Mouse (Mus musculus): Measurements from ENCODE around the gene Hoxa5.

Hoxa5 gene

GRCm38 (mm10) chr6:52178918-52179665 lies 25.3 kb downstream of the Hoxa5 start:
- DNase-seq (ENCODE audit: low spot score): no peak

DNA sequence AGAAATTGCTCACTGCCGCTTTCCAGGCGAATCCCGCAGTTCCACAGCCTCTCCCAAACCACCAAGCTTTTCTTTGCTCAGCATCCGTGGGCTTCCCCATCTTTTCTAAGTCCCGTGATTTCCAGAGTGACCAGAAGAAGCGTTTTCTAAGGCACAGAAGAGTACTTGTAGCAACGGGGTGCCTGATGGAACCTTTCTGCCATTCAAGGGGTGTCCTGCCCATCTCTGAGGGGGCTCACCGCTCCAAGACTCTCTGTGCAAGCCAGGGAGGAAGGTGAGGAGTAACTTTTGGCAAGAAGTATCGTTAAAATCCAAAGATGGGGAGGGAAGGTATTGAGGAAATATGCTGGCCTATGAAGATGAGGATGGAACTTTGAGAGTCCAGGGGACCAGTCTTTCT lies 26.6 kb downstream of the Hoxa5 start:
- no peak for DNase-seq (ENCODE audit: low spot score)

DNA sequence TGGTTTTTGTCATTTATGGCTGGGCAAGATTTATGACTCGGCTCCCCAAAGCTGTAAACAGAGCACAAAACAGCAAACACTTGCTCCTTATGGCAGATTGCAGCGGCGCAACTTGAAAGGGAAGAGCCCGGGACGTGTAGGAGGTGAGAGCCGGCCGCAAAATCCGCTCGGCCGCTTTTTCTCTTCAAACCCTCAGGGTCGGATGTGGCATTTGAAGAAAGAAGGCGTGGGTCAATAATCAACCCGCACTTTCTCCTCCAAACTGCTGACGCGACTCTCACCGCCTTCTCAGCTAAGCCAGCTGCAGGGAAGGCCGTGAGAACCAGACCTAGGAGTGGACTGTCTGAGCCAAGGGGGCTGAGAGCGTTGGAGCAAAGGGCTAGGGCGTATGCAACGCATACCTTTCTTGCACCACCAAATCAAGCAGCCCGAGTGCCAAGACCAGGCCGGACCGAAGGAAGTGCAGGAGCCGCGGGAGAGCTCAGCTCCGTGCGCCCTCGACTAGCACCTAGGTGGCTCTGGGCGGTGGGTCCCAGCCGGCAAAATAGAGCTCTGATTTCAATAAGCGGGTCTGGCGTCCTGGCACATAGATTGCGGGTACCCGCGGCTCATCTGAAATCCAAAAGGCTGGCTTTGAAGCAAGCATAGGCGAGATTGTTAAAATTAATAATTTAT lies 27.2 kb downstream of the Hoxa5 start, which contains the start of gene 5730596B20Rik:
Gene 5730596B20Rik, plus strand, starts transcription at position 438 of the 675 bp plus-strand sequence.
- peak; percentile 41 for DNase-seq (ENCODE audit: low spot score)

DNA sequence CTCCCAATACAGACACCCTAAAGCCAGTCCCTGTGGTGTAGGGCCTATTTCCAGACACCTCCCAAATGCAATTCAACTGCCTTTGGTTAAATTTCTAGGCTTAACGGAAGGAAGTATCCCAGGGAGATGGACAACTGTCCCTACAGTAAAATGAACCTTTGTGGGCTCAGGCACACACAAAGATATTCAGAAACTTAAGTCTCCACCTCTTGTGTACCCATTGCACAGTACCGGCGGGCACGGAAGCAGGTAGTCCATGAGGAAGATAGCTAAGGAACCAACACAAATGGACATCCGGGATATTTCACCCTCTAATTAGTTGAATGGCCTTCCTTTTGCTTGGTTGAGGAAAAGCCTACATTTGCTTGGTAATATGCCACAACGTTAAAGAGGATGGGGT lies 28.0 kb downstream of the Hoxa5 start:
- no peak for DNase-seq (ENCODE audit: low spot score)

- peak; percentile 60 for DNase-seq (ENCODE audit: low spot score)
Observed at GRCm38 (mm10) chr6:52175864-52176263, 28.5 kb downstream of the Hoxa5 start.

DNA sequence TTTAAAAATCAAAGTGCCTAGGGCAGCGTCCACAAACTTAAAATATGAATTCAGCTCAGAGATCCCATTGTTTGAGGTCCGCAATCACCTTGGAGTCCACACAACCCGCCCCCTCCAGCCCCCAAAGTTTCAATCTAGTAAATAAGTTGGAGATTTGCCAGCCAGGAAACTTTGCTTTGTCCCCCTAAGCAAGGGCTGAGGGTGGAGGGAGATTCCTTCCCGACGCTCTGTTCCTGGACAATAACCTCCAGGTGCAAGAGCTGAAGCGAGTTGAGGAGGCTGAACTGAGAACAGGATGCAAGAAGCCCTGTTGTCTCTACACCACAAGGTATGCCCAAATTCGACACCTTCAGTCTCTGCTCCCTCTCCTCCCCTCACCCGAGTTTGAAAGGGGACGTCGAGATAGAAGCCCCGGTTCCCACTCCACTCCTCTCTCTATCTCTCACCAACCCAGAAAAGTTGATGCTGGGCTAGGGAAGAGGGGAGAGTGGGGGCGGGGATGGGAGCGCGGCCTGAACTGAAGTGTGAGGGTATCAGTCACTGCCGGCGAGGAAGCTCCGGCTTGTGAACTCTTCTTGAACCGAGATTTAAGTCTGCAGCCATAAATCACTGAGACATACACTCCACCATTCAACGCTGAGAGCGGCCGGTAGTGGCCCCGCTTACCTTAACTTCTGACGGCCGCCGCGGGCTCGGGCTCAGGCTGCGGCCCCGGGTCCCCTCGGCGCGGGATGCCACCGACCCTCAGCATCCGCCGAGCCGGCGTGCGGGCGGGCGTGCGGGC lies 29.2 kb downstream of the Hoxa5 start:
- peak; percentile 47 for DNase-seq (ENCODE audit: low spot score)

- no peak for DNase-seq (ENCODE audit: low spot score)
Observed at GRCm38 (mm10) chr6:52173648-52174047, 30.7 kb downstream of the Hoxa5 start.

DNA sequence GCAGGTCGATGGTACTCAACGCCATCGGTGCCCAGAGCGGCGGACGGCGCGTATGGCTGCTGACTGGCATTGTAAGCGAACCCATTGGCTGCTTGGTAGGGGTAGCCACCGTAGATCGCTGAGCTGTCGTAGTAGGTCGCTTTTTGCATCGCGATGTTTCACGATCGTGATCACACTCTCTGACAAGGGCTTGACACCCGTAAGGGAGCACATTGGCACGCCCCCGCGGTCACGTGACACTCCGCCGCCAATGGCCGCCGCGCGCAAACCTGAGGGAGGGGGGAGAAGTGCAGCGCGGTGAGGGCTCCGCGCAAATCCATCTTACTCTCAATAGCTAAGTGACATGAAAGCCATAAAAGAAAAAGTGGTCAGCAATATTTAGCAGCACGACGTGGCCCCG lies 31.9 kb downstream of the Hoxa5 start:
- peak; percentile 82 for DNase-seq (ENCODE audit: low spot score)

- no peak for DNase-seq (ENCODE audit: low spot score)
Observed at GRCm38 (mm10) chr6:52171938-52172337, 32.4 kb downstream of the Hoxa5 start.

DNA sequence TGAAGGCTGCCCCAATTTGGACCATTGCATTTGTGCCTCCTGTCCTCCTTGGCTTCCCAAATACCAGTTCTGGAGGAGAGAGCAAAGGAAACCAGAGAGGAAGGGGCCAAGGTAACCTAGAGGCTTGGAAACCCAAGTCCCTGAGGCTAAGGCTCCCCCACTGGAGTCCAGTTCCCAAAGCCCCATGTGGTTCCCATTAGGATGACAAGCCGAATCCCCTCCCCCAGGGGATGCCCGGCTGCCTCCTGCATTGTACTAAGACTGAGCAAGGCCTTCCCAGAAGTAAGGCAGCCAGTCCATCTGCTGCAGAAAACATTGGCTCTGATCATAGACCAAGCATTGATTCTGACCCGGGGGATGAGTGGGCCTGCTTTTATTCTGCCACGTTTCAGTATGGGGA lies 33.1 kb downstream of the Hoxa5 start:
- DNase-seq (ENCODE audit: low spot score): no peak

- no peak for DNase-seq (ENCODE audit: low spot score)
Observed at GRCm38 (mm10) chr6:52170898-52171223, 33.5 kb downstream of the Hoxa5 start.

DNA sequence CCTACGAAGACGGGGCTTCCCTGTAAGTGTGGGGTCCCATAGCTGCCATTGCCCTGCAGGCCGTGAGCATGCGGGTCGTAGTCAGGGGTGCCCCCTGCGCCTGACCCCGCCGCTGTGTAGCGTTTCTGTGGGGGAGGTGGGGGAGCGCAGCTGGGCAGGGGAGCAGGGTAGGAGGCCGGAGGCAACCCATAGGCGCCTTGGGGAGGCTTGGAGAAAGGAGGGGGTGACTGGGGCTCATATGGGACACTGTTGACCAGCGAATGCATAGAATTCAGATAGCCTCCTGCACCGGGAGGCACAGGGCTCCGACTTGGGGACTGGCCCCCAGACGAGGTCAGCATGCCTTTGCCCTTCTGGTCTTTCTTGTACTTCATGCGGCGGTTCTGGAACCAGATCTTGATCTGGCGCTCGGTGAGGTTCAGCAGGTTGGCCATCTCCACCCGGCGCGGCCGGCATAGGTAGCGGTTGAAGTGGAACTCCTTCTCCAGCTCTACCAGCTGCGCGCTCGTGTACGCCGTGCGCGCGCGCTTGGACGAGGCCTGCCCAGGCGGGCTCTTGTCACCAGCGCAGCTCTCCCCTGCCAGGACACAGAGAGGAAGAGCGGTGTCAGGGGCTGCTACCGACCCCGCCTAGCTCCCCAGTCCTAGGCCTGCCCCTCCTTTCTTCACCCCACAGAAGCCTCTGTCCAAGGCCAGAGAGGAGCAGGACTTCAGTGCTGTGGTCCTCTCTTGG lies 34.1 kb downstream of the Hoxa5 start:
- DNase-seq (ENCODE audit: low spot score): no peak

DNA sequence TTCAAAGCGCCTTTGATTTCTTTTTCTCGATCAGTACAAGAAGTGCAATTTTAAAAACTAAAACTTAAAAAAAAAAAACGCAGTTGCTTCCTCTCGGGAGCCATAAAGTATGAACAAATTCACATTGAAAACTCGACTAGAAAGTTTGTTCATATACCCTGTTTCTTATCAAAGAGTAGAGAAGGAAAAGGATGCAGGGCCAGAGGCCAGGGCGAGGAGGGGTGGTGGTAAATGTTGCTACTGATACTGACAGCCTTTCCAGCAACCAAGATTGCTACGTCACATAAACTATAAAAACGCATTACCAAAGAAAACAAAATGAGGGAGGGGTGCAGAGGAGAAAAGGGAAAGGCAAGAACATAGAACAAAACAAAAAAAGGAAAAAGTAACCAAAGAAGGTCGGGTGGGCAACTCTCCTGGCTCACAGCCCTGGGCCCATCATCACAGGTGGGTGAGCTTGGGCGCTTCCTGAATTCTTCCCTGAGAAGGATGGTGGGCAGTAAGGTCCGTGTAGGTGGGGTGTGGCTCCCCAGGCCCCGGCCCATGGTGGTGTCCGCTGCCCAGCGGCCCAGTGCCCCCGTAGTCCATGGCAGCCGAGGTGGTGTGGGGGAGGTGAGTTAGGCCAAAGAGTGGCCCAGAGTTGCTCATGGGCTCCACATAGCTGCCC lies 34.8 kb downstream of the Hoxa5 start:
- no peak for DNase-seq (ENCODE audit: low spot score)

- no peak for DNase-seq (ENCODE audit: low spot score)
Observed at GRCm38 (mm10) chr6:52168191-52169055, 36.0 kb downstream of the Hoxa5 start.

DNA sequence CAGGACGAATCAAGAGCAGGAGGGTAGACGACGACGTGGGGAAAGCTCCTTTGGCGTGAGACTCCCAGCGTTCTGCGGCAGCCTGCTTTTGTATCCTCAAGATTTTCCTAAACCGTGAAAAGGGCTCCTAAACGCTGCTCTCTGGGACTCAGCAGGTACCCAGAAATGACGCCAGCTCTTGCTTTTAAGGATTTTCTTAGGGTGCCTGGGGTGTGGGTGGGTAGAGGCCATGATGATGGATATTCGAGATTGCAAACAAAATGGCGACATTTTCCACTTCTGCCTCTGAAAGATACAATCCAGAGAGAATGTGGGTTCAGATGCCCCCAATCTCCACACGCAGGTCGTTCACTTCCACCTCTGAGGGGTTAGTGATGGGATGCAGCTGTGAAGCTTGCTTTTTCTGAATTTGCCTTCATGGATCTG lies 36.6 kb downstream of the Hoxa5 start:
- DNase-seq (ENCODE audit: low spot score): no peak

GRCm38 (mm10) chr6:52167176-52167575 lies 37.2 kb downstream of the Hoxa5 start:
- no peak for DNase-seq (ENCODE audit: low spot score)

DNA sequence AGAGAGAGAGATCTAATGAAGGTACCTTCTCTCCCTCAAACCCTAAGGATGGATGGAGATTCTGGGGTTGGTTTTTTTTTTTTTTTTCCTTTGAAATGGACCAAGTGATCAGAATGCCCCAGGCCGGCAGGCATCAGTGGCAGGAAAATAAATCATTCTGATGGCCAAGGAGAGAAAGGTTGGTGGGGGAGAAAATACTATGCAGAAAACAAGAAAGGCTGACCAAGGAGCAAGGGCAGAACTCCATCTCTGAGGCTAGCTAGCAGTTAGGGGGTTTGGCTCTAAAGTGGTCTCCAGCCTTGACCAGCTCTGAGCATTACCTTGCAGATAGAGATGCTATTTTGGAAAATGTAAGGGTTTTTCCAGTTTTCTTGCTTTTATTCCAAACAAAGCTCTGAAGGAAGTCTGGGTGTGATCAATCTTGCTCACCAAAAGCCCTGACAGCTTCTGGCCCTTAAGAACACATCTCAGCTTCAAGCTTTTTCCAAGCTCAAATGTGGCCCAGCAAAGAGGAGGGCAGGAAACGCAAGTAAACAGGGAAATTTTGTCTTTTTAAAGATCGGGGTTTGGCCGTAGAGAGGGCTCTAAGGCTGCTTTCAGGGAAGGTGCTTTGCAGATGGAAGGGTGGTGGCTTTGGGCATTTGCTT lies 37.8 kb downstream of the Hoxa5 start:
- DNase-seq (ENCODE audit: low spot score): no peak

DNA sequence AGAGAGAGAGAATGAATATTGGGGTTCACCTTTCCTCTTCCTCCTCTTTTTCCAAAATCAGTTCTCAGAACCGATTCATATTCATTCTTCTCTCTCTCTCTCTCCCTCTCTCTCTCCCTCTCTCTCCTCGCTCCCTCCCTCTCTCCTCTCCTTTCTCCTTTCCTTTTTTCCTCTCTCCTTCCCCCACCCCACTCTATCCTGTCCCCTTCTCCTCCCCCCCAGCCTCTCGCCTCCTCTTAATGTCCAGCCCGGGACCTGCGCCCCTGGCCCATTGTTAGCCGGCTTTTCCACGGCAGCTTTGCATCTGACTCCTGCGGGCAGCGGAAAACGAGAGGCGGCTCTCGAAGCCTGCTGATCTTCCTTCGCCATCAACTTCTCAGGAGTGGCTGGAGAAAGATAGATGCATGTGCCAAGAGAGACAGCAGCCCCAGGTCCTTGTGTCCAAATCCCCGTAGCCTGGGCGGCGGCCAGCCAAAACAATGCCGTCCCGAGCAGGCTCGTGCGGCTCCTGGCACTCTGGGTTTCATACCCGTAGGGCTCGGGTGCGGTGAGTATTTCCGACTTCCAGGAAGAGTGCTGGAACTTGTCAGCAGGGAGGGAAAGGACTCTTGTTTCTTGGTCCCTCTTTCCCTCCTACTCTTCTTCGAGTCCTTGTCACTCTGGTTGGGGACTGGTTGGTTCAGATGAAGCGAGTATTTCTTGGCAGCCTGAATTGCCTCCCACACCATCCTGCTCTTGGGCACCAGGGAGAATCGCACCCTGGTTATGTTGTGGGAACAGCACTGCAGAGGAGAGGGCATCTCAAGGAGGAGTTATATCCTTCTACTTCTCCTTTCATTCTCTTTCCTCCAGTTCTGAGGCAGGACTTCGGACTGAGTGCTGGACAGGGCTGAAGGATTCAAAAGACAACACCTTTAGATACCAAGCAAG lies 38.7 kb downstream of the Hoxa5 start:
- DNase-seq (ENCODE audit: low spot score): no peak
